Mouse (Mus musculus) ES-Bruce4 (cell line): ENCODE data around the gene Hrct1. TPM values are rescaled to one million over a fixed set of nuclear protein-coding genes. Genes with fewer than 3 reads are reported as not detected.

Experiments
- H3K27ac ChIP-seq: 2 replicates; pipeline ENCODE4 v1.5.1; 2012; ENCODE audit warnings: low read length, inconsistent platforms; ENCODE audit not compliant: insufficient read depth
- H3K27me3 ChIP-seq: 2 replicates; pipeline ENCODE4 v1.6.1; 2012; ENCODE audit warnings: mild to moderate bottlenecking, low read length, inconsistent platforms; ENCODE audit not compliant: control insufficient read depth, poor library complexity, insufficient read depth, severe bottlenecking
- H3K36me3 ChIP-seq: 2 replicates; pipeline ENCODE4 v1.6.1; 2012; ENCODE audit warnings: inconsistent platforms, mild to moderate bottlenecking, low read length, moderate library complexity; ENCODE audit not compliant: control insufficient read depth, poor library complexity, insufficient read depth, severe bottlenecking
- H3K4me1 ChIP-seq: one replicate; pipeline ENCODE4 v1.8.1; 2011; ENCODE audit warnings: low read length; ENCODE audit not compliant: control insufficient read depth, insufficient read depth
- H3K4me3 ChIP-seq: 2 replicates; pipeline ENCODE4 v1.5.1; 2011; ENCODE audit warnings: low read depth, mild to moderate bottlenecking, low read length
- H3K9ac ChIP-seq: 2 replicates; pipeline ENCODE4 v1.6.1; 2012; ENCODE audit warnings: low read depth, mild to moderate bottlenecking, inconsistent platforms; ENCODE audit not compliant: poor library complexity, severe bottlenecking
- H3K9me3 ChIP-seq: replicated peaks from 2 replicates; pipeline ENCODE4 v1.6.1; 2012; ENCODE audit warnings: mild to moderate bottlenecking, low read length, inconsistent platforms; ENCODE audit not compliant: control insufficient read depth, poor library complexity, insufficient read depth, severe bottlenecking
- CTCF ChIP-seq: IDR thresholded peaks from one replicate; pipeline ENCODE4 v1.8.1; 2011; ENCODE audit warnings: low read depth, low read length
- EP300 ChIP-seq: IDR thresholded peaks from 2 replicates; pipeline ENCODE4 v1.6.1; 2011; ENCODE audit warnings: low read depth, low read length; ENCODE audit not compliant: insufficient read depth
- POLR2A ChIP-seq: IDR thresholded peaks from one replicate; pipeline ENCODE4 v1.8.1; 2011; ENCODE audit warnings: low read length; ENCODE audit not compliant: insufficient read depth
- polyA plus RNA-seq: library from polyadenylated mRNA; stranded (reverse); fragments of >200 nt; gene quantifications from 2 replicates; pipeline ENCODE4 v1.2.4, GENCODE M21; 2011; ENCODE audit warnings: low read depth; ENCODE audit not compliant: missing spikeins, insufficient read depth, insufficient read length

Gene Hrct1
- polyA plus RNA-seq, 1 experiment, result not detected

GRCm38 (mm10) chr4:43772304-43772703, 45.3 kb downstream of the Hrct1 start:
- Histone ChIP-seq H3K27me3 (no peaks in the 10 kb centered on the region), H3K9me3 (no peaks in the 10 kb centered on the region), H3K4me1 (no peaks in the 10 kb centered on the region), H3K4me3 (no peak overlapping the region), H3K9ac (no peak overlapping the region), H3K36me3 (no peaks in the 10 kb centered on the region), H3K27ac (no peak overlapping the region)
- TF ChIP-seq CTCF, result no peak
- TF ChIP-seq EP300, result no peak
- TF ChIP-seq POLR2A, result no peak

Other genes with a start within 250 kb of the Hrct1 start
- gene Sit1, start 243.5 kb upstream of the Hrct1 start, polyA plus RNA-seq, result not detected in 2 replicates
- gene Ccdc107, start 234.3 kb upstream of the Hrct1 start, polyA plus RNA-seq, result 16.5 and 17.8 TPM in 2 replicates
- gene Arhgef39, start 227.5 kb upstream of the Hrct1 start, polyA plus RNA-seq, result 33.1 and 40.8 TPM in 2 replicates
- 0.61 and 0.75 TPM in 2 replicates for gene Car9, start 220.2 kb upstream of the Hrct1 start, polyA plus RNA-seq
- 81.8 and 86.0 TPM in 2 replicates for gene Tpm2, start 203.4 kb upstream of the Hrct1 start, polyA plus RNA-seq
- gene Creb3, start 164.9 kb upstream of the Hrct1 start, polyA plus RNA-seq, result 24.0 and 24.4 TPM in 2 replicates
- gene Tln1, start 164.5 kb upstream of the Hrct1 start, polyA plus RNA-seq, result 92.5 and 97.2 TPM in 2 replicates
- gene Rgp1, start 148.5 kb upstream of the Hrct1 start, polyA plus RNA-seq, result 27.9 and 30.9 TPM in 2 replicates
- gene Gba2, start 148.3 kb upstream of the Hrct1 start, polyA plus RNA-seq, result 6.6 and 8.9 TPM in 2 replicates
- not detected in 2 replicates for gene Msmp, start 142.7 kb upstream of the Hrct1 start, polyA plus RNA-seq
- gene Npr2, start 95.3 kb upstream of the Hrct1 start, polyA plus RNA-seq, result 3.1 and 5.1 TPM in 2 replicates
- 0.50 and 0.97 TPM in 2 replicates for gene Spag8, start 73.6 kb upstream of the Hrct1 start, polyA plus RNA-seq
- 30.1 and 33.4 TPM in 2 replicates for gene Hint2, start 70.7 kb upstream of the Hrct1 start, polyA plus RNA-seq
- gene Tmem8b, start 58.2 kb upstream of the Hrct1 start, polyA plus RNA-seq, result 4.5 and 5.0 TPM in 2 replicates
- 0.19 and 0.55 TPM in 2 replicates for gene Fam221b, start 58.0 kb upstream of the Hrct1 start, polyA plus RNA-seq
- gene Olfr70, start 26.4 kb upstream of the Hrct1 start, polyA plus RNA-seq, result not detected in 2 replicates
- gene Olfr71, start 16.9 kb upstream of the Hrct1 start, polyA plus RNA-seq, result not detected in 2 replicates
- gene Spaar, start 2.8 kb downstream of the Hrct1 start, polyA plus RNA-seq, result 0.51 TPM in 1 of 2 replicates, not detected in the other
- not detected in 2 replicates for gene Olfr159, start 43.8 kb downstream of the Hrct1 start, polyA plus RNA-seq
- gene Olfr156, start 96.7 kb downstream of the Hrct1 start, polyA plus RNA-seq, result not detected in 2 replicates
- gene Olfr157, start 113.0 kb downstream of the Hrct1 start, polyA plus RNA-seq, result not detected in 2 replicates
- not detected in 2 replicates for gene Olfr155, start 124.4 kb downstream of the Hrct1 start, polyA plus RNA-seq
- 5.7 and 6.3 TPM in 2 replicates for gene Reck, start 148.3 kb downstream of the Hrct1 start, polyA plus RNA-seq
- gene Glipr2, start 230.2 kb downstream of the Hrct1 start, polyA plus RNA-seq, result 155 and 156 TPM in 2 replicates